13 mouse cellular contexts compared by ENCODE assay signal in genomic region chr9:44504893-44505823, GRCm38 (mm10). TPM values are rescaled to one million over a fixed set of nuclear protein-coding genes. Genes with fewer than 3 reads are reported as not detected.
DNase-seq lines count a peak whose midpoint lies in the region; ATAC-seq lines count a peak whose summit lies in the region.
"Had no signal": no experiment of that assay in that cellular context is flagged by ENCODE, and none has a peak within 500 bp of the region (broad histone marks: within the 10 kb centered on the region; RNA-seq: fewer than 3 reads in every experiment).

No protein-coding gene starts in this region.

- H3K4me3 ChIP-seq in hindbrain, embryonic 10.5 days: no peak overlapping the region
- H3K4me3 ChIP-seq in hindbrain, embryonic 11.5 days (ENCODE audit: low read depth, low read length): no peak overlapping the region
- H3K4me3 ChIP-seq in limb, embryonic 13.5 days: no peak overlapping the region
- H3K4me3 ChIP-seq: forebrain, embryonic 15.5 days had no signal

- peaks cover 27% of the 10 kb centered on the region for H3K27me3 ChIP-seq in hindbrain, embryonic 10.5 days (ENCODE audit: insufficient read depth, poor library complexity, severe bottlenecking)
- H3K27me3 ChIP-seq in hindbrain, embryonic 11.5 days (ENCODE audit: control insufficient read depth, insufficient read depth, low read length): no peaks in the 10 kb centered on the region
- 0 out of 2 replicates have a peak, but pooled peaks cover 3% of the 10 kb centered on the region for H3K27me3 ChIP-seq in limb, embryonic 13.5 days
- H3K27me3 ChIP-seq: forebrain, embryonic 15.5 days had no signal

- 0 out of 2 replicates have a peak overlapping the region, but pooled peaks have one; percentile 62 for H3K27ac ChIP-seq in hindbrain, embryonic 10.5 days
- H3K27ac ChIP-seq in hindbrain, embryonic 11.5 days (ENCODE audit: low read depth, low read length): no peak overlapping the region
- no peak overlapping the region for H3K27ac ChIP-seq in limb, embryonic 13.5 days
- H3K27ac ChIP-seq: forebrain, embryonic 15.5 days; liver, embryonic 13.5 days had no signal

- H3K4me2 ChIP-seq in hindbrain, embryonic 11.5 days (replicated peaks; ENCODE audit: low read depth, low read length): no peak overlapping the region
- no peak overlapping the region for H3K4me2 ChIP-seq in limb, embryonic 13.5 days (replicated peaks)
- H3K4me2 ChIP-seq: forebrain, embryonic 15.5 days had no signal

- no peak overlapping the region for H3K9ac ChIP-seq in hindbrain, embryonic 11.5 days (ENCODE audit: low read depth, low read length)
- peak overlapping the region; percentile 13; the same call in 1 of the 2 replicates for H3K9ac ChIP-seq in limb, embryonic 13.5 days
- H3K9ac ChIP-seq: forebrain, embryonic 15.5 days; liver, embryonic 13.5 days had no signal

- peaks cover 49% of the 10 kb centered on the region for H3K4me1 ChIP-seq in hindbrain, embryonic 10.5 days (replicated peaks)
- H3K4me1 ChIP-seq in hindbrain, embryonic 11.5 days (replicated peaks; ENCODE audit: control insufficient read depth, insufficient read depth, low read length): peaks cover 5% of the 10 kb centered on the region; the same call in 1 of the 2 replicates
- H3K4me1 ChIP-seq in limb, embryonic 13.5 days: peaks cover 53% of the 10 kb centered on the region

- peaks cover 69% of the 10 kb centered on the region for H3K36me3 ChIP-seq in hindbrain, embryonic 10.5 days
- H3K36me3 ChIP-seq in hindbrain, embryonic 11.5 days (ENCODE audit: control insufficient read depth, insufficient read depth, low read length): 0 out of 2 replicates have a peak, but pooled peaks cover 4% of the 10 kb centered on the region
- H3K36me3 ChIP-seq in limb, embryonic 13.5 days: peaks cover 87% of the 10 kb centered on the region

- peak; percentile 10 for DNase-seq in CD4-positive, CD25-positive, alpha-beta regulatory T cell, adult 2 months (ENCODE audit: low read depth, low spot score)
- no peak for DNase-seq in hindbrain, embryonic 10.5 days (ENCODE audit: low spot score)
- no peak for DNase-seq in hindbrain, embryonic 11.5 days (ENCODE audit: low spot score)
- peak; percentile 4 for DNase-seq in ovary, adult 18-20 months (ENCODE audit: low spot score)
- no peak for DNase-seq in ovary, postnatal 36 days (ENCODE audit: low spot score)
- DNase-seq in urinary bladder, postnatal 10 days (ENCODE audit: low spot score): no peak
- DNase-seq: adrenal gland, postnatal 14 days; liver, embryonic 13.5 days; midbrain, embryonic 14.5 days had no signal

- WGBS in hindbrain, embryonic 10.5 days: 80% methylated on average over 20 of the region's 20 CpGs
- WGBS in hindbrain, embryonic 11.5 days: 81% methylated on average over 20 of the region's 20 CpGs
- WGBS in limb, embryonic 13.5 days: 76% methylated on average over 20 of the region's 20 CpGs

- ATAC-seq in CD4-positive, CD25-positive, alpha-beta regulatory T cell, adult 4 months: no peak
- ATAC-seq in hindbrain, embryonic 11.5 days (ENCODE audit: low FRiP score): no peak
- no peak for ATAC-seq in limb, embryonic 13.5 days (ENCODE audit: low FRiP score, low read depth)
- ATAC-seq: forebrain, embryonic 15.5 days had no signal

- H3K9me3 ChIP-seq in hindbrain, embryonic 10.5 days: no peaks in the 10 kb centered on the region
- no peaks in the 10 kb centered on the region for H3K9me3 ChIP-seq in hindbrain, embryonic 11.5 days (ENCODE audit: control insufficient read depth, low read length)
- H3K9me3 ChIP-seq in limb, embryonic 13.5 days: no peaks in the 10 kb centered on the region
- H3K9me3 ChIP-seq: forebrain, embryonic 15.5 days; liver, embryonic 13.5 days had no signal

RNA-seq across cellular contexts. Expression of gene Bcl9l, which starts 22.5 kb away (rescaled TPM):
- polyA plus RNA-seq in CD4-positive, CD25-positive, alpha-beta regulatory T cell, adult 4 months (2017; shearing (Covaris generic)): 10 to 100 TPM; 13.3 to 17.6 TPM
- polyA plus RNA-seq in hindbrain, embryonic 10.5 days (2016; fragmentation: Nextera tagmentation; extraction: Ambion mirVana): 4.6 and 7.3 TPM in 2 replicates
- polyA plus RNA-seq in hindbrain, embryonic 11.5 days (2014; fragmentation: Nextera tagmentation; extraction: Ambion mirVana): 8.6 and 10.1 TPM in 2 replicates
- polyA plus RNA-seq in limb, embryonic 13.5 days (2015; fragmentation: Nextera tagmentation; extraction: Ambion mirVana): 14.5 and 15.0 TPM in 2 replicates

RNA-seq across cellular contexts. Expression of gene Upk2, which starts 50.4 kb away (rescaled TPM):
- polyA plus RNA-seq in CD4-positive, CD25-positive, alpha-beta regulatory T cell, adult 4 months (2017; shearing (Covaris generic)): not detected
- 0.14 TPM in 1 of 2 replicates, not detected in the other for polyA plus RNA-seq in hindbrain, embryonic 10.5 days (2016; fragmentation: Nextera tagmentation; extraction: Ambion mirVana)
- polyA plus RNA-seq in hindbrain, embryonic 11.5 days (2014; fragmentation: Nextera tagmentation; extraction: Ambion mirVana): 0.83 TPM in 1 of 2 replicates, not detected in the other
- 0.31 and 0.36 TPM in 2 replicates for polyA plus RNA-seq in limb, embryonic 13.5 days (2015; fragmentation: Nextera tagmentation; extraction: Ambion mirVana)
- polyA plus RNA-seq: forebrain, embryonic 15.5 days; heart, postnatal 0 days; liver, embryonic 13.5 days; midbrain, embryonic 14.5 days had no signal

RNA-seq across cellular contexts. Expression of gene Cxcr5, which starts 56.5 kb away (rescaled TPM):
- 100 to 1,000 TPM in 1 of 2 experiments, 10 to 100 TPM in 1; 93.9 to 121 TPM for polyA plus RNA-seq in CD4-positive, CD25-positive, alpha-beta regulatory T cell, adult 4 months (2017; shearing (Covaris generic))
- polyA plus RNA-seq in hindbrain, embryonic 10.5 days (2016; fragmentation: Nextera tagmentation; extraction: Ambion mirVana): not detected in 2 replicates
- 0.11 and 0.48 TPM in 2 replicates for polyA plus RNA-seq in hindbrain, embryonic 11.5 days (2014; fragmentation: Nextera tagmentation; extraction: Ambion mirVana)
- 0.09 TPM in 1 of 2 replicates, not detected in the other for polyA plus RNA-seq in limb, embryonic 13.5 days (2015; fragmentation: Nextera tagmentation; extraction: Ambion mirVana)
- polyA plus RNA-seq: forebrain, embryonic 15.5 days; heart, postnatal 0 days; midbrain, embryonic 14.5 days had no signal

Comparison
In these comparisons a context has a peak if more than half of its experiments do, and no peak if none do; other contexts are left out.
1. DNase-seq: peak in CD4-positive, CD25-positive, alpha-beta regulatory T cell, adult 2 months (single experiment) and ovary, adult 18-20 months (single experiment); none in hindbrain, embryonic 10.5 days (single experiment), hindbrain, embryonic 11.5 days (single experiment), ovary, postnatal 36 days (single experiment) and urinary bladder, postnatal 10 days (single experiment).
2. RNA of gene Cxcr5, which starts 56.5 kb away (polyA plus RNA-seq): 93.9 to 121 TPM in CD4-positive, CD25-positive, alpha-beta regulatory T cell, adult 4 months; 0.11 to 0.48 TPM in hindbrain, embryonic 11.5 days, 0.09 TPM in limb, embryonic 13.5 days and not detected in hindbrain, embryonic 10.5 days; every median in the first group is over 10 times any median in the second.